Mouse (Mus musculus) liver, embryonic 16.5 days (tissue): Measurements from ENCODE around the gene Xpo6. TPM values are rescaled to one million over a fixed set of nuclear protein-coding genes. Genes with fewer than 3 reads are reported as not detected.

Source experiments
- ATAC-seq: fragments of 200-750 bp; cut with Nextera tagmentation; 2 replicates; pipeline ENCODE4 v1.8.0; 2017; ENCODE audit warnings: low read depth, mild to moderate bottlenecking, moderate number of reproducible peaks, moderate library complexity
- H3K27ac ChIP-seq: fragments of 300-500 bp; sonication (generic); 2 replicates; pipeline ENCODE4 v1.5.1; 2014; ENCODE audit warnings: mild to moderate bottlenecking, low read length
- H3K27me3 ChIP-seq: fragments of 300-500 bp; sonication (generic); 2 replicates; pipeline ENCODE4 v1.6.1; 2014; ENCODE audit warnings: low read depth, low read length, mixed read lengths; ENCODE audit not compliant: control insufficient read depth, insufficient read depth
- H3K36me3 ChIP-seq: fragments of 300-500 bp; sonication (generic); 2 replicates; pipeline ENCODE4 v1.6.1; 2014; ENCODE audit warnings: mild to moderate bottlenecking; ENCODE audit not compliant: control insufficient read depth, insufficient read depth
- H3K4me1 ChIP-seq: fragments of 300-500 bp; sonication (generic); 2 replicates; pipeline ENCODE4 v1.6.1; 2014; ENCODE audit warnings: low read depth, low read length, mixed read lengths; ENCODE audit not compliant: control insufficient read depth
- H3K4me2 ChIP-seq: fragments of 300-500 bp; sonication (generic); 2 replicates; pipeline ENCODE4 v1.6.1; 2014; ENCODE audit warnings: low read depth, low read length, mixed read lengths
- H3K4me3 ChIP-seq: fragments of 300-500 bp; sonication (generic); 2 replicates; pipeline ENCODE4 v1.5.1; 2014; ENCODE audit warnings: low read depth, mild to moderate bottlenecking, low read length
- H3K9ac ChIP-seq: fragments of 300-500 bp; sonication (generic); 2 replicates; pipeline ENCODE4 v1.6.1; 2014; ENCODE audit warnings: low read depth, low read length
- H3K9me3 ChIP-seq: fragments of 300-500 bp; sonication (generic); replicated peaks from 2 replicates; pipeline ENCODE4 v1.6.1; 2016; ENCODE audit warnings: low read length; ENCODE audit not compliant: control insufficient read depth
- WGBS: fragments of 180-500 bp; shearing (Covaris S2); extraction: QIAGEN DNeasy Blood & Tissue Kit; methylation state at CpG from one replicate; pipeline ENCODE4 v1.1.7; 2014; ENCODE audit not compliant: insufficient replicate concordance; 5-methylcytosine and 5-hydroxymethylcytosine counted together
- polyA plus RNA-seq: library from polyadenylated mRNA; unstranded; fragments of >200 nt; fragmentation: Nextera tagmentation; extraction: Ambion mirVana; gene quantifications from 2 replicates; pipeline ENCODE4 v1.2.1, GENCODE M21; 2015

Xpo6 gene
- 12.2 and 17.7 TPM in 2 replicates for polyA plus RNA-seq

- peak within 1 kb of the TSS; percentile 73 for H3K27ac ChIP-seq
- H3K36me3 ChIP-seq, result no peaks in the 10 kb centered on the region
- peak within 1 kb of the TSS; percentile 92 for H3K4me3 ChIP-seq
- WGBS, result under 1% methylated on average over 51 of the region's 57 CpGs
- H3K9me3 ChIP-seq, result no peaks in the 10 kb centered on the region
- peak; percentile 99 for ATAC-seq
- H3K27me3 ChIP-seq, result no peaks in the 10 kb centered on the region
- peak within 1 kb of the TSS; percentile 85 for H3K4me2 ChIP-seq
- H3K4me1 ChIP-seq, result peaks cover 18% of the 10 kb centered on the region
- H3K9ac ChIP-seq, result peak within 1 kb of the TSS; percentile 98
These were observed at the start of gene Xpo6 for GRCm38 (mm10) chr7:126200178-126200996. TSS of gene Xpo6 (minus strand) at chr7:126200501.

GRCm38 (mm10) chr7:126249986-126250385, 49.7 kb upstream of the Xpo6 start:
- H3K27ac ChIP-seq, result no peak overlapping the region
- H3K9ac ChIP-seq, result no peak overlapping the region
- no peak for ATAC-seq
- no peaks in the 10 kb centered on the region for H3K27me3 ChIP-seq
- H3K4me1 ChIP-seq, result no peaks in the 10 kb centered on the region
- H3K36me3 ChIP-seq, result no peaks in the 10 kb centered on the region
- no peaks in the 10 kb centered on the region for H3K9me3 ChIP-seq
- H3K4me3 ChIP-seq, result no peak overlapping the region
- H3K4me2 ChIP-seq, result no peak overlapping the region
- WGBS, result 58% methylated on average over 3 of the region's 3 CpGs

GRCm38 (mm10) chr7:126249146-126249545, 48.8 kb upstream of the Xpo6 start:
- Histone ChIP-seq H3K9ac (no peak overlapping the region), H3K27ac (no peak overlapping the region), H3K4me3 (no peak overlapping the region), H3K4me1 (no peaks in the 10 kb centered on the region), H3K27me3 (no peaks in the 10 kb centered on the region), H3K36me3 (no peaks in the 10 kb centered on the region), H3K4me2 (no peak overlapping the region), H3K9me3 (no peaks in the 10 kb centered on the region)
- no peak for ATAC-seq
- 53% methylated on average over 5 of the region's 5 CpGs for WGBS

- no peak for ATAC-seq
- Histone ChIP-seq H3K27me3 (no peaks in the 10 kb centered on the region), H3K27ac (no peak overlapping the region), H3K9ac (no peak overlapping the region), H3K4me1 (no peaks in the 10 kb centered on the region), H3K4me3 (no peak overlapping the region), H3K9me3 (no peaks in the 10 kb centered on the region), H3K4me2 (no peak overlapping the region), H3K36me3 (no peaks in the 10 kb centered on the region)
- 50% methylated on average over 17 of the region's 17 CpGs for WGBS
These were observed 48.4 kb upstream of the Xpo6 start for GRCm38 (mm10) chr7:126248641-126249141.

GRCm38 (mm10) chr7:126248088-126248487, 47.8 kb upstream of the Xpo6 start:
- Histone ChIP-seq H3K9ac (no peak overlapping the region), H3K4me2 (no peak overlapping the region), H3K27ac (no peak overlapping the region), H3K9me3 (no peaks in the 10 kb centered on the region), H3K4me3 (no peak overlapping the region), H3K36me3 (no peaks in the 10 kb centered on the region), H3K27me3 (no peaks in the 10 kb centered on the region), H3K4me1 (no peaks in the 10 kb centered on the region)
- no peak for ATAC-seq
- WGBS, result 12% methylated on average over 6 of the region's 6 CpGs

GRCm38 (mm10) chr7:126244168-126244750, 44.0 kb upstream of the Xpo6 start:
- no peaks in the 10 kb centered on the region for H3K27me3 ChIP-seq
- no peaks in the 10 kb centered on the region for H3K9me3 ChIP-seq
- H3K4me1 ChIP-seq, result no peaks in the 10 kb centered on the region
- H3K9ac ChIP-seq, result no peak overlapping the region
- no peaks in the 10 kb centered on the region for H3K36me3 ChIP-seq
- H3K4me2 ChIP-seq, result no peak overlapping the region
- no peak overlapping the region for H3K27ac ChIP-seq
- H3K4me3 ChIP-seq, result no peak overlapping the region
- ATAC-seq, result no peak
- 30% methylated on average over 6 of the region's 6 CpGs for WGBS

GRCm38 (mm10) chr7:126240814-126241360, 40.6 kb upstream of the Xpo6 start:
- no peak overlapping the region for H3K27ac ChIP-seq
- H3K4me1 ChIP-seq, result peaks cover 2% of the 10 kb centered on the region; the same call in 1 of the 2 replicates
- H3K9me3 ChIP-seq, result no peaks in the 10 kb centered on the region
- peak; percentile 54 for ATAC-seq
- H3K4me3 ChIP-seq, result no peak overlapping the region
- H3K9ac ChIP-seq, result no peak overlapping the region
- H3K4me2 ChIP-seq, result no peak overlapping the region
- no peaks in the 10 kb centered on the region for H3K27me3 ChIP-seq
- WGBS, result 39% methylated on average over 14 of the region's 14 CpGs
- H3K36me3 ChIP-seq, result no peaks in the 10 kb centered on the region

- no peak overlapping the region for H3K9ac ChIP-seq
- whole genome bisulfite sequencing, result 28% methylated on average over 5 of the region's 5 CpGs
- H3K27me3 ChIP-seq, result no peaks in the 10 kb centered on the region
- peaks cover 2% of the 10 kb centered on the region; the same call in 1 of the 2 replicates for H3K4me1 ChIP-seq
- peak; percentile 47; the same call in 1 of the 2 replicates for ATAC-seq
- no peak overlapping the region for H3K4me3 ChIP-seq
- no peak overlapping the region for H3K4me2 ChIP-seq
- no peak overlapping the region for H3K27ac ChIP-seq
- H3K9me3 ChIP-seq, result no peaks in the 10 kb centered on the region
- H3K36me3 ChIP-seq, result no peaks in the 10 kb centered on the region
These were observed 36.5 kb upstream of the Xpo6 start for GRCm38 (mm10) chr7:126236794-126237192.
